Mouse (Mus musculus): ENCODE measurements around the gene Cyld. TPM values are rescaled to one million over a fixed set of nuclear protein-coding genes. Genes with fewer than 3 reads are reported as not detected.
"Not testable (repeated sequence)": the region's sequence is repeated elsewhere in the genome, so short reads cannot be mapped to it uniquely, and the experiment has no call there.

Cyld gene
- total RNA-seq, 2 experiments from 2014 or later = 20.9 to 22.8 TPM

DNA sequence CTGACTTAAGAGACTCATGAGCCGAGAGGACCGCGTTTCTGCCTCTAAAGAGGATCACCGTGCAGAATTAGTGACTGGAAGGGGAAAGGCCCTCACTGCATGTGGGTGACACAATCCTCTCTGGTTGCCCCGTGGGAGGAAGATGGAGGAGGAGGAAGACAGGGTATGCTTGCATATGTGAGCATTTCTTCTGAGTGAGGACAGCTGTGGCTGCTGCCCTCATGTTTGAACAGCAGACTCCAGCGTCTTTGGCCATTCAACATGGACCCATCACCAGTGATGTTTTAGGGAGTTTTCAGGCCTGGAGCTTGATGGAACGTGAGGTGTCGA, 10.0 kb upstream of the Cyld start:
- DNase-seq (ENCODE audit: low spot score) = no peak

DNA sequence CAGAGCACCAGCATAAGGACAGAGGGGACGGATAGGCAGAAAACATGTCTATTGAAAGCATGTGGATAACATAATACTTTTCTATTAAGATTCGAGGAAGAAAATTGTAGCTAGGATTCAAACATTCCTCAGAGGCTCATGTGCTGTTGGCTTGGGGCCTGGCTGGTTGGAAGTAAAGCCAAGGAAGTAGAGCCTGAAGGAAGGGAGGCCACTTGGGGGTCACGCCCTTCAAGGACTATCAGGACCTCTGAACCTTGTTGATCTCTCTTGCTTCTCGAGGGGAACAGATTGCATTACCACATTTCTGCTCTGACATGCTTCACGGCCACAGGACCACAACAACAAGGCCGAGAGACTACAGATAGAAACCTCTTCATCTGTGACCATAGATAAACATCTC, 7.7 kb upstream of the Cyld start:
- peak; percentile 20 for DNase-seq (ENCODE audit: low spot score)

DNA sequence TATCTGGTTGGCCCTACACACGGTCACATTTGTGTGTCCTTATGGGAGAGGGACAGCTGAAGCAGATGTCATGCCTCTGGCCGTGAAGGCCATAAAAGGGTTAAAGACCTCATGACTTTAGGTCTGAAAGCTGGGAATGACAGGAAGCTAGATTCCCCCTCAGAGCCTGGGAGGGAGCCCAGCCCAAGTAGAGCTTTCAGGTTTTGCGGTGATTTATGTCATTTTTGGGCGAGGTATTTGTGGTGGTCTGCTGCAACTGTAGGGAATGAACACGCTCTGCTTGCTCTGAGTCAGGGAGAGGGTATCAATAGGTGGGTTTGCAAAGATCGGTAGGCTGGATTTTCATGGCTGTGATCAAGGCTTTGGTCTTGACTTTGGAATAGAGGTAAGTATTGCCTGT, 6.9 kb upstream of the Cyld start:
- no peak for DNase-seq (ENCODE audit: low spot score)

DNA sequence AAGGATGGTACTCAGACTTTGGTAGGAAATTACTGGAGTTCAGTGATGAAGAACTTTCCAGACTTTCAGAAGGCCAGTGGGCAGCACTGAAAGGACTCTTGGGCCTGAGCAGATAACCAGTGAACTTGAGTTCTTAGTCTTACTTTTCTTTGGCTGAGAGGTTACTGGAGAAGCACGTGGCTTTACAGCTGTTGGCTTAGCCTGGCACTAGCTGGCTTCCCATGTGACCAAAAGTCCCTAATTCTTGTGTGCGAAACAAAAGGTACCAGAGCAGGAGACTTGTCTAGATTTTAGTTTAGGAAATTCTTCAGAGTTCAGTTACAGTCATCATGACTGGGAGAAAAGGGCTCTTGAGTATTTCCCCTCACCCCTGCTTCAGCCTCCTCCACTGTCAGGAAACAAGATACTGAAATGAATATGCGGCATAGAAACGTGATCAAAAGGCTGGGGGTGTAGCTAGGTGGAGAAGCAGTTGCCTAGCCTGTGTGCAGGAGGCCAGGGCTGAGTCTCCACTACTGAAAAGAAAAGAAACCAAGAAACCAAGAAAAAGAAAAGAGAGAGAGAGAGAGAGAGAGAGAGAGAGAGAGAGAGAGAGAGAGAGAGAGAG, 5.4 kb upstream of the Cyld start:
- DNase-seq (ENCODE audit: low spot score) = no peak

DNA sequence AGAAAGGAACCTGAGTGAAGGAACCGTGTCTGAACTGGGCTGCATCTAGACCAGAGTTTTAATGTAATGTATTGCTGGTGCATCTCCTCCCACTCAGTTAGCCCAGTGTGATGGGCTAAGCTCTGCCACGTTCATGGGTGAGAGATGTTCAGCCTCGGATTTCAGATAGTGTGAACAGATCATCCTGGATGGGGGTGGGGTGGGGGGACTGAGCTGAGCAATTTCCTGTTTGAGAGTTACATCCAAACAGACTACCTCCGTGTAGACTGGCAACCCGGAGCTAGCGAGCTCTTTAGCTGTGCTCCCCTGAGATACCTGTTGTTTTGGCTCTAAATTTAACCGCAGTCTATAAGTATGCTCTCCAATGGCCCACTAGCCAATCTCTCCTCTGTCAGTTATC, 4.9 kb upstream of the Cyld start:
- DNase-seq (ENCODE audit: low spot score) = no peak

DNA sequence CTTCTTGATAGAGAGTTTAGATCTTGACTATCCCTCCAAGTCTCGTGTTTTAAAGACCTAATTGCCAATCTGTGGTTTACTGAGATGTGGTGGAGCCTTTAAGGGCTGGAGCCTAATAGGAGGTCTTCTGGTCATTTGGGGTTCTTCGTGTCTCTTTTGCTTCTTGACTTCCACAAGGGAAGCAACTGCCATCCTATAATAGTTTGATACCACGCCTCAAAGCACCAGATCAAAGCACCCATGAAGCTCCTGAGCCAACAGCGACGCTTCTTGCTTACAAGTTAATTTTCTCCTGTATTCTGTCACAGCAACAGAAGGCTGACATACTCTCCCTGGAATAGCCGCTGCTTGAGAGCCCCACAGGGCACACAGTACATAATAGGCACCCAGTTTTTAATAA, 4.0 kb upstream of the Cyld start:
- no peak for DNase-seq (ENCODE audit: low spot score)

DNA sequence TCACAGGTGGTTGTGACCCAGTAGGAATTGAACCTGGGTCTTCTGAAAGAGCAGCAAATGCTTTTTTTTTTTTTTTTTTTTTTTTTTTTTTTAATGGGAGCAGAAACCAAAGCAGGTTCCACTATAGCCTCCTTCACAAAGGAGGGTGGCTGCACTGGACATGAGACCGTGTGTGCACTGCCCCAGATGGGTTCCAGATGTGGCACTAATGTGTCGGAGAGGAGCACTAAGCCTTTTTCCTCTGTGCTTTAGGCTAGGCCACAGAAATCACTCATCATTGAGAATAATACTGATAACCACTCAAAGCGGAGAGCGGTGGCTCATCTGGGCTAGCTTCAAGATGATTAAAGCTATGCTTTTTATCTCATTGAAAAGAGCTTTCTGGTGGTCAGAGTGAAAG, 3.5 kb upstream of the Cyld start:
- DNase-seq (ENCODE audit: low spot score) = no peak

DNA sequence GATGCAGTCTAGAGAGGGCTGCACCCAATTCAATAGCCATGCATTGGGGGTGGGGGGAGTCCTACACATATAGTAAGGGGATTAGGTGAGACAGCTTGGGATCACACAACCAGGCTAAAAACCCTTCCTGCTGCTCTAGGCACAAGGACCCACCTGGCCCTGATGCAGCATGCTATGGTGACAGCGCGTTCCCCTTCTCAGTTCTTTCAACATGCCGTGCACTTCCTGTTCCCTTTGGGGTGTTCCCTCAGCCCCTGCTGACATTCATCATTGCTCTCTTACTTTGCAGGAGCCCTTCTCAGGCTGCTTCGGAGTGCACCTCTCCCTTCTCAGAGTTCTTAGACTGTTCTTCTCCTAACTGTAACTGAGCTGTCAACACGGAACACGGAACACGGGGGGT, 2.5 kb upstream of the Cyld start:
- no peak for DNase-seq (ENCODE audit: low spot score)

DNA sequence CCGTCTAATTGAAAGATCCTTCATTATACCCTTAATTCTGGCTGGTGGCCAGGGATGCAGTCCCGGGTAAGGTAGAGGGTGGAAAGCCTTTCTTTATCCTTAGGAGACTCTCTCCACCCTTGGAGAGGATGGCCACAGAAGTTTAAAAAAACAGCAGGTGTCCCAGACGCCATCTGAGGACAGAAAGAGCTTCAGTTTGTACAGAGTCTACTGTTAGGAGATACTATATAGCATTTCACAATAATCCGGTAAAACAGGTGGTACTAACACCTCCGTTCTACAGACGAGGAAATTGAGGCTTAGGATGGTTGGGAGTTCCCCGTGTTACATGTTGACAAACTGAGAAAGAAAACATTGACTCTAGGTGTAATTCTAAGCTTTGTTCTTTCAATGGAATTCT, 600 bp upstream of the Cyld start:
- peak; percentile 14 for DNase-seq (ENCODE audit: low spot score)

DNA sequence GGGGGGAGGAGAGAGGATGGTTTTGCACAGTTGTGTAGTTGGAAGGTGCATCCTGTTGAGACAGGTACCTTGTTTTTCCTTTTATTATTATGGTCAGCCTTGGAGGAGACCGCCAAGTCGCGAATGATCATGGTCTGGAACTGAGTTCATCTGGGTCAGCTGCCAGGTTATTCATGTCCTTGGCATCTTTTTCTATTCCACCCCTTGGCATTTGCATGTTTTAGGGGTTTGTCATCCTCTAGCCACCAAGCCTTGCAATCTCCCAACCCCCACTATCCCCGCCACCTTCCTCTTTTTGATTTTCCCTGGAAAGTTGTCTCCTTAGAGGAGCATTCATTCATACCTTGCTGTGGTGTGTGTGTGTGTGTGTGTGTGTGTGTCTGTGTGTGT, 809 bp downstream of the Cyld start:
- peak; percentile 61 for DNase-seq (ENCODE audit: low spot score)

DNA sequence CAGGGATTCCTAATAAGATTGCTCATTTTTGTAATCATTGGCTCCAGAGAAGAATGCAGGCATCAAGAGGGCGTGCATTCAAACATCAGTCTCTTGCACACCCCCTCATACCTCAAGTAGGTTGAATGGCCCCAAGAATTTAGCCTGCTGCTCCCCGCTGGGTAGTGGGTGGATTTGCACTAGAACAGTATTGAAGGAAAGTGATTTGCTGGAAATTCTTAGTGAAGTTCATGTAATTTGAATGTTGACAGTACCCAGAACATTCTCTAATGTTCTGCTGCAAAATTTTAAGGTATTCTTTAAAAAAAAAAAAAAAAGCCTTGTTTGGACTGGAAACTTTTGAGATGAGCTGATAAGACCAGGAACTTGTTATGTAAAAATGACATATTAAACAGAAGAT, 1.2 kb downstream of the Cyld start:
- DNase-seq (ENCODE audit: low spot score) = no peak

DNA sequence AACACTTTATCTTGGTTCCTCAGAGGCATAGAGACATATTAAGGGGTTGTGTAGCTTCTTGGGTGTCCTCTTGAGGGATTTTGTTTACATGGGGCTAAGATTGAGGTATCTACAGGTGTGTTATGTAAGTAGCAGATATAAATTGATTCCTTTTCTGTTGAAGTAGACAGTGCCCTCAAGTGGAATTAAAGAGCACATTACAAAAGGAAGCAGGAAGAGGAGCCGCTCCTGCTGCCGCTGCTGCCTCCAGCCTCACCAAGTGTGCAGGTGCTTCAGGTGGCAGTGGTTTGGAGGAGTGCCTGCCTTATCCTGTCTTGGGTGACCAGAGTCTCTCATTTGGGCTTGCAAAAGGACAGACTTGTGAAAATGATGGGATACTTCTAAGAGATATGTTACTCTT, 4.8 kb downstream of the Cyld start:
- no peak for DNase-seq (ENCODE audit: low spot score)

DNA sequence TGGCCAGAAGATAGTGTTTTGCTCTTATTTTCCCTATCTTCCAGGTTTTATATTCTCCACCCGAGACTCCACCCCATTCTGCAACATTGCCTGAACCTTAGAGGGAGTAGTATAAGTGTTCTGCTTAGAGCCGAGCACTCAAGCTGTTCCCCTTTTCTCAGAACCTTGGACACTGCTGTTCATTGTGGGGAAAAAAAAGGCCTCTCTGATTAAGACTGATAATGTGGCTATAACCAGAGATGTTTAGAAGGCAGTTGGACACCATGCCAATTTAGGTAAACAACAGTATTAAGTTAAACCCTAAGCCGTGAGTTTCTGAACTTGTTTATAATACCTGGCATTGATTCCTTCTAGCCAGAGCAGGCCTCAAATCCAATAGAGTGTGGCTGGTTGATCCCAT, 6.0 kb downstream of the Cyld start:
- no peak for DNase-seq (ENCODE audit: low spot score)

DNA sequence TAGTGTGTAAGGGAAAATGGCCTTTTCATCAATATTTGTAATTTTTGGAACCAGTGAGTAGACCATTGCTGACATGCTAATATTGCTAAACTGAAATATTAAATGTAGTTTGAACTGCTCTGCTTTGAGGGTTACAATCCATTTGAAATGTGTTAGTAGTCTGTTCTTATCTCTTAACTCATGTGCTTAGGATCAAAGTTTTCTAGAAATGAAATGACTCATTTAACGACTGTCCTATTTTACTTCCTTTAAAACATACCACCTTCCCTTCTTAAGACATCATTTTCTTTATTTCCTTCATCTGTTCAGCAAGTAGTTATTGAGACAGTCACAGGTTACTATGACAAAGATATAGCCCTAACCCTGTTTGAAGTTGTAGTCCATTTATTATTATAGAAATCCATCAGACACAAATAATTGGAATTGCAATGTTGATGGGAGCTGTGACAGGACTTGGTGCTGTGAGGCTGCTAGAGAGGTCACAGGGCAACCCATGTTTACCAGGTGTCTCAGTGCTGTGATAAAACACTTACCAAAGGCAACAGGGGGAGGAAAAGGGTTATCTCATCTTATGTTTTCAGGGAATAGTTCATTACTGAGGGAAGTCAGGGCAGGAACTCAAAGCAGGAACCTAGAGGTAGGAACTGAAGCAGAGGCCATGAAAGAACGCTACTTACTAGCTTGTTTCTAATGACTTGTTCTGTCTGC, 26.6 kb downstream of the Cyld start:
- no peak for DNase-seq (ENCODE audit: low spot score)

DNA sequence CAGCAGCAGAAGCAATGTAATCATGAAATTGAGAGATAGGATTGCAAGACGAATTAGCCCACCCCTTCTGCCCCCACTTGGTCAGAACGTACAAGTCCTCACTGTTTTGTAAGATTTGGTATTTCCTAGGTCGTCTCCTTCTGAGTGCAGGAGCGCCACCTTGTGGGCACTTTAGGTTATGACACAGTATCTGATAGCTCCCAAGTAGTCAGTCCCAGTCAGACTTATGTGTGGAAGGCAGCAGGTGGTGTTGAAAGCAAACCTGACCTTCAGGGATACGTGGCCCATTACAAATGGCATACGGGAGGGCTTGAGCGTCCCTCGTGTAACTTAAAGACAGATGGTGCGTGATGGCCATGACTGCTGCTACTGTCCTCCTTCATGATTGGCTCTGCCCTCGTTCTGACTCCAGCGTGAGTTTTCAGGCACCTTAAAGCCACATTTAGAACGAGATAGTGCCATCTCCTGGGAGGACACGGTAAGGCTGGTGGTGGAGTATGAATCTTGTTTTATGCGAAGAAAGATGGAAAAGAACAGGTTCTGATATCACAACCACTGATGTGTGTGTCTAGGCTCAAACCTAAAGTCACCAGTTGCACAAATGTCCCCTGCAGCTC, 58.5 kb downstream of the Cyld start:
- peak; percentile 81 for DNase-seq (ENCODE audit: low spot score)

DNA sequence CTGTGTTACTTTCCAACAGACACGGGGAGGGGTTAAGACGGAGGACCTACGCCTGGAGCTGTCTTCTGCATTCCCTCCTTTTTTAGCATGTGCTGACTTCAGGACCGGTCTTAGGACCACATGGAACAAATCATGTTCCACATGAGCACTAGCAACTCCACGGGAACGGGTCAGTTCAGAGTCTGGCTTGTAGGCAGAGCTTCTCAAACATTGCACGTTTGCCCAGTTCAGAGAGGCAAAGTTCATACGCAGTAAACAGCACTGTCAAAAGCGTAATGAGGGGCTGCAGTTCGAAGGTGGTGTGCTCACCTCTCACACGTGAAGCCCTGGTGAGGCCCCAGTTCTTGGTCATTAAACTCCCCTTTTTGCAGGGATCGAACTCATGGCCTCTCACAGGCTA, 65.2 kb downstream of the Cyld start:
- DNase-seq (ENCODE audit: low spot score) = no peak

DNA sequence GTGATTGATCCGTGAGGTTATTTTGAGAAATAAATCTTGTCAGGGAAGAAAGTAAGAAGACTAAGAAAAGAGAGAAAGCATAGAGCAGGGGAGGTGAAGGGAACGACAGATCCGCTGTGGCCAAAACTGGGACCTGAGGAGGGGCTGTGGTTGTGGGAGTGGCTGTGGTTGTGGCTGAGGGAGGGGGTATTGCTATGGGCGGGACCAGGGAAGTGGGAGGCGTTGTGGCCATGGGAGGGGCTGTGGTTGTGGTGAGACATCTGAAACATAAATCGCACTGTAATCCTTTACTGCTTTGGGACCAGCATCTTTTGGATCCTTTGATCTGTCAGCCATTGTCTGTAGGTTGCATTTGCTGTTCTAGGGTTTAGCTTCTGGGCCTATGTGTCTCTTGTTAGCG, 74.4 kb downstream of the Cyld start:
- no peak for DNase-seq (ENCODE audit: low spot score)

DNA sequence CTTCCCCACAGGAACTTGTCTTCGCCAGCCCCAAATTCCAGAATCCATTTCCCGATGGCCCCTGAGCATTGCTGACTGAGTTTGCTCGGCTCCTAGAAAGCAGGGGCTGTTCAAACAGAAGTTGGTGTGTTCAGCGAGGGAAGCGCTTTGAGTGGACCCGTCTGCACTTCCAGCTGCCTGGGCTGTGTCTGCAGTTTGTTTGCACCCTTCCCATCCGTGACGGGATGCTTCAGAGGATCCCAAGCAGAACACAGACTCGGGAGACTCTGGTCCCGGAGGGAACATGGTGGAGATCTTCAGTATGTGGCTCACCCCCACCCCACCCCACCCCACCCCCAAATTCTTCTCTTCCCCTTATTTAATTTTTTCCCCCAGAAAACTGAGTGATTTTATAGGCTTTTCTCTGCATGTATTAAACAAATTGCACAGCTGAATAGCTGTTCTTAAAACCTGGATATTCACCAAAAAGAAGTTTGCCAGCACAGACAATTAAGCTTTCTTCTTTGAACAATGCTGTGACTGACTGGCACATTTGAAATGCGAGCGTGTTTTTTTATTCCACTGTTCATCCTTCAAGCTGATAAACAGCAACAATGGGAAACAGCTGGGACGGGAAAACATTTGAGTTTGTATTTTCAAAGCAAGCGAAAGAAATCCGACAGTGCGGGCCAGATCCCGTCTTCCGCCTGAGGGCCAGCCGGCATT, 77.9 kb downstream of the Cyld start:
- no peak for DNase-seq (ENCODE audit: low spot score)

DNA sequence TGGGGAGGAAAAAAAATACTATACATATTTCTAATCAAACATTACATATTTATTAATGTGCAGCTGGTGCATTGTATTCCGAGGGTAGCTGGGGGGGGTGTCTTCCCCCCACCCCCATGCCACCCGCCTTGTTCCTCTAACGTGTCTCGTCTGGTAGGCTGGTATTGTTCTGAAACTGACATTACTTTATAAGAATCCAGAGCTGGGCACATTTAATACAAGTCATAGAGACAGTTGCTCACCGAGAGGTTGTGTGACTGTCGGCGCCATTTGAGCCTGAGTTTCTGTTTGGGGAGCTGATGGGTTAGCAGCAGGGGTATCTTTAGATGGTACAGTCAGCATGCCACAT, 78.4 kb downstream of the Cyld start:
- DNase-seq (ENCODE audit: low spot score) = no peak

DNA sequence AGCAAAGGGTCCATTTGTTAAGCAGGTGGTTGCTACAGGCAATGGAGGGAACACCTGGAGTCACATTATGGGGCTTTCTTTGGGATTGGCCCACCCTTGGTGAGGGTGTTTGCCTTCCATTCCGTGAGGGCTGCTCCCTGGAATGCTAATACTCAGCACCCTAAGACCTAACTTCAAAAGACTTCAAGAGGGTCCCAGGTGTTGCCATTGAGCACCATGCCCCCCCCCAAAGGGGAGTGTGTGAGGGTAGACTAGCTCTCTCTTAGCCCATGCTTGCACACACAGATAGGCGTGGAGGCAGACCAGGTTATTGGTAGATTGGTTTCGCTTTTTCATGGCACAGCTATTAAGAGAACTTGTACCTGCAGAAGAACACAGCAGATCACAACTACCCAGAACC, 83.3 kb downstream of the Cyld start:
- DNase-seq (ENCODE audit: low spot score) = no peak

DNA sequence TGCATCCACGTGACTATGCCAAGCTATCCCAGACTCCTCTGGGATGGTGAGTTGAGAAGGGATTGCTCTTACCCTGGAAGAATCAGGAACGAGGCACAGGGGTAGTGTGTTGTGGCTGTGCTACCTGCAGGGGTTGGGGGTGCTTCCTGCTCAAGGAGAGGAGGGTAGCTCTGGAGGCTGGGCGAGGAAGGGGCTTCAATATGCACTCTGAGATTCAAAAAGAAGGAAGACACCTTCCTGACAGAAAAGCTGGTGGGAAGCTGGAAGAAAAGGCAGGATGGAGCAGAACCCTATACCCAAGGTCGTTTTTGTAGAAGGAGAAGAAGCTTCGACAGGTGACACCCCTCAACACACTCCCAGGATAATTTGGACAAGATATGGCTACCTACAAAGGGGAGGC, 84.5 kb downstream of the Cyld start:
- DNase-seq (ENCODE audit: low spot score) = no peak

DNA sequence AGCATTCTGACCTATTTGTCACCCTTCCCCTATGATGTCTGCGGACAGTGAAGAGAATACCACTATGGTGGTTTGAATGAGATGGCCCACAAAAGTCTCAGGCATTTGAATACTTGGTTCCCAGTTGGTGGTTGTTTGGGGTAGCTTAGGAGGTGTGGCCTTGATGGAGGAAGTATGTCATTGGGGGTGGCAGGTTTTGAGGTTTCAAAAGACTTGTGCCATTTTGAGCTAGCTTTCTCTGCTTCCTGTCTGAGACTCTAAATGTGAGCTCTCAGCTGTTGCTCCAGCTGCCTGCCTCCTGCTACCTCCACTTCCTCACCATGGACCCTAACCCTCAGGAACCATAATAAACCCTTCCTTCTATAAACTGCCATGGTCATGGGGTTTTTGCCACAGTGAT, 86.9 kb downstream of the Cyld start:
- no peak for DNase-seq (ENCODE audit: low spot score)

DNA sequence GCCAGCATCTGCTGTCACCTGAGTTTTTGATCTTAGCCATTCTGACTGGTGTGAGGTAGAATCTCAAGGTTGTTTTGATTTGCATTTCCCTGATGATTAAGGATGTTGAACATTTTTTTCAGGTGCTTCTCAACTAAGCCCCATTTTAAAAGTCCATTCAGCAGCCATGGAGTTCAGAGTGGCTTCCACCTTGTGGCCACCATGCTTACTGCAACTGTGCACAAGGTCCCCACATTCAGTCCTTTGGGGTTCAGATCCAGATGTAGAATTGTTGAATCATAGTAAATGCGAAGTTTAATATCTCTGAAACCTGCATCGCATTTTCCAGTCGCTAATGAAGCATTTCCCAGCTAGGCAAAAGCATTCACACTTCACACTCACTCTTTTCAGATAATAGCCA, 91.5 kb downstream of the Cyld start:
- not testable (repeated sequence) for DNase-seq (ENCODE audit: low spot score)
